Mouse (Mus musculus): ENCODE results near the gene Cers1. TPM values are rescaled to one million over a fixed set of nuclear protein-coding genes. Genes with fewer than 3 reads are reported as not detected.
A peak's percentile ranks its signal among the peaks of the same experiment; 100 is the strongest.

Gene Cers1
- polyA plus RNA-seq (2014; fragmentation: Nextera tagmentation; extraction: Ambion mirVana), result 2.7 and 3.6 TPM in 2 replicates

- Histone ChIP-seq H3K4me1 (ENCODE audit: insufficient read depth) (peaks cover 18% of the 10 kb centered on the region), H3K36me3 (ENCODE audit: insufficient read depth) (peaks cover 26% of the 10 kb centered on the region), H3K27me3 (ENCODE audit: insufficient read depth, low read length) (no peaks in the 10 kb centered on the region), H3K4me2 (peak within 1 kb of the TSS; percentile 84), H3K27ac (ENCODE audit: low read depth) (peak within 1 kb of the TSS; percentile 24; the same call in 1 of the 2 replicates), H3K9ac (peak within 1 kb of the TSS; percentile 48), H3K9me3 (ENCODE audit: low read depth, low read length) (no peaks in the 10 kb centered on the region), H3K4me3 (ENCODE audit: low read depth, low read length) (peak within 1 kb of the TSS; percentile 54)
- no peak for TF ChIP-seq CTCF (IDR thresholded peaks at IDR 0.05; ENCODE audit: low read depth)
- 2% methylated on average over 66 of the region's 66 CpGs for WGBS
- peak; percentile 68 for ATAC-seq (ENCODE audit: insufficient read depth)
- peak; percentile 86 for DNase-seq
Observed at GRCm38 (mm10) chr8:70315624-70316510, at the start of gene Cers1. Cers1 (plus strand) TSS chr8:70315775.

- no peak for ATAC-seq (ENCODE audit: insufficient read depth)
- no peak for TF ChIP-seq CTCF (IDR thresholded peaks at IDR 0.05; ENCODE audit: low read depth)
- DNase-seq, result no peak
- Histone ChIP-seq H3K9ac (no peak overlapping the region), H3K4me3 (ENCODE audit: low read depth, low read length) (no peak overlapping the region), H3K4me2 (no peak overlapping the region), H3K27me3 (ENCODE audit: insufficient read depth, low read length) (no peaks in the 10 kb centered on the region), H3K27ac (ENCODE audit: low read depth) (no peak overlapping the region), H3K9me3 (ENCODE audit: low read depth, low read length) (no peaks in the 10 kb centered on the region), H3K4me1 (ENCODE audit: insufficient read depth) (no peaks in the 10 kb centered on the region), H3K36me3 (ENCODE audit: insufficient read depth) (peaks cover 29% of the 10 kb centered on the region)
- 57% methylated on average over 3 of the region's 3 CpGs for WGBS
Observed at GRCm38 (mm10) chr8:70267674-70268073, 47.9 kb upstream of the Cers1 start.

DNA sequence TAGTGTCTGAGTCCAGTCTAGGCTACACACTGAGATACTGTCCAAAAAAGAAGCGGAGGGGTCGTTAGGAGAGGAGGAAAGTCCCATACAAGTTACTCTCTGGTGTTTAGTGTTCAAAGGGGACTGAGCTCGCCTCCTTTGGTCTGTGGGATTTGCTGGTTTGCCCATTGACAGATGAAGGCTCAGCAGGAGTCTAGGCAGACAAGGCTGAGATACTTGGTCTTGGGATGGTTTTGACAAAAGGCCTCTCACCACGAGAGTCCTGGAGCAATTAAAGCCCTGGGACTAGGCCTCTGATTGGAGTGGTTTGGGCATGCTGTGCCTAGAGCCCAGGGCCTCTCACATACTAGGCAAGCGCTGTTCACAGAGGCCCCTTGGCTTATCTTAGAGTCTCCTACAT lies 47.3 kb upstream of the Cers1 start:
- Histone ChIP-seq H3K9ac (no peak overlapping the region), H3K4me3 (ENCODE audit: low read depth, low read length) (no peak overlapping the region), H3K4me2 (no peak overlapping the region), H3K9me3 (ENCODE audit: low read depth, low read length) (no peaks in the 10 kb centered on the region), H3K27ac (ENCODE audit: low read depth) (no peak overlapping the region), H3K36me3 (ENCODE audit: insufficient read depth) (peaks cover 22% of the 10 kb centered on the region), H3K4me1 (ENCODE audit: insufficient read depth) (no peaks in the 10 kb centered on the region), H3K27me3 (ENCODE audit: insufficient read depth, low read length) (no peaks in the 10 kb centered on the region)
- DNase-seq, result no peak
- WGBS, result 66% methylated on average over 5 of the region's 5 CpGs
- no peak for ATAC-seq (ENCODE audit: insufficient read depth)
- TF ChIP-seq CTCF (IDR thresholded peaks at IDR 0.05; ENCODE audit: low read depth), result no peak

- 42% methylated on average over 11 of the region's 11 CpGs for WGBS
- H3K4me1 ChIP-seq (ENCODE audit: insufficient read depth), result no peaks in the 10 kb centered on the region
- no peaks in the 10 kb centered on the region for H3K9me3 ChIP-seq (ENCODE audit: low read depth, low read length)
- H3K36me3 ChIP-seq (ENCODE audit: insufficient read depth), result peaks cover 16% of the 10 kb centered on the region
- peak; percentile 52 for TF ChIP-seq CTCF (IDR thresholded peaks at IDR 0.05; ENCODE audit: low read depth)
- H3K27me3 ChIP-seq (ENCODE audit: insufficient read depth, low read length), result no peaks in the 10 kb centered on the region
- no peak overlapping the region for H3K27ac ChIP-seq (ENCODE audit: low read depth)
- H3K4me2 ChIP-seq, result no peak overlapping the region
- no peak overlapping the region for H3K9ac ChIP-seq
- H3K4me3 ChIP-seq (ENCODE audit: low read depth, low read length), result no peak overlapping the region
- DNase-seq (peak; percentile 34), ATAC-seq (ENCODE audit: insufficient read depth) (no peak)
Observed at GRCm38 (mm10) chr8:70268799-70269565, 46.6 kb upstream of the Cers1 start.

DNA sequence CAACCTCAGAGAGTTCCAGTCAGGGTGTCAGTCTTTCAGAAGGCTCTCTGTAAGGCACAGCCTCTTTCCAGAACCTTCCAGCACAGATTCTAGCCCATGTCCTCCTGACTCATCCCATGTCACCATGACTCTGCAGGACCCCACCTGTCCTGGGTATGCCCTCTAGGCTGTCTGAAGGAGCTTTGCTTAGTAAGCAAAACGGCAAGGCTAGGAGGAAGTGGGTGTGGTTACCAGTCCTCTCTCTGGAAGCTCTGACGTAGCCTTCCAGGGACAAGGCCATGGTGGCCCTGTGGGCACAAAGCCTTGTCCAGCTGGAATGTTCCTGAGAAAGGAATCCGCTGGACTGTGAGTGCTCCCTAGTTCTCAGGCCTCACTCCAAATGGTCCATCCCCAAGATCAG lies 42.6 kb upstream of the Cers1 start:
- peak; percentile 39 for ATAC-seq (ENCODE audit: insufficient read depth)
- no peaks in the 10 kb centered on the region for H3K36me3 ChIP-seq (ENCODE audit: insufficient read depth)
- no peak overlapping the region for H3K9ac ChIP-seq
- H3K4me3 ChIP-seq (ENCODE audit: low read depth, low read length), result no peak overlapping the region
- no peaks in the 10 kb centered on the region for H3K4me1 ChIP-seq (ENCODE audit: insufficient read depth)
- no peak overlapping the region for H3K27ac ChIP-seq (ENCODE audit: low read depth)
- DNase-seq, result peak; percentile 46
- H3K4me2 ChIP-seq, result no peak overlapping the region
- no peaks in the 10 kb centered on the region for H3K27me3 ChIP-seq (ENCODE audit: insufficient read depth, low read length)
- no peaks in the 10 kb centered on the region for H3K9me3 ChIP-seq (ENCODE audit: low read depth, low read length)
- TF ChIP-seq CTCF (IDR thresholded peaks at IDR 0.05; ENCODE audit: low read depth), result no peak
- WGBS, result 41% methylated on average over 3 of the region's 3 CpGs

- no peak for TF ChIP-seq CTCF (IDR thresholded peaks at IDR 0.05; ENCODE audit: low read depth)
- Histone ChIP-seq H3K27me3 (ENCODE audit: insufficient read depth, low read length) (no peaks in the 10 kb centered on the region), H3K4me2 (no peak overlapping the region), H3K9me3 (ENCODE audit: low read depth, low read length) (no peaks in the 10 kb centered on the region), H3K36me3 (ENCODE audit: insufficient read depth) (no peaks in the 10 kb centered on the region), H3K27ac (ENCODE audit: low read depth) (no peak overlapping the region), H3K4me1 (ENCODE audit: insufficient read depth) (no peaks in the 10 kb centered on the region), H3K4me3 (ENCODE audit: low read depth, low read length) (no peak overlapping the region), H3K9ac (no peak overlapping the region)
- no peak for DNase-seq
- no peak for ATAC-seq (ENCODE audit: insufficient read depth)
Observed at GRCm38 (mm10) chr8:70274350-70274749, 41.2 kb upstream of the Cers1 start.

DNA sequence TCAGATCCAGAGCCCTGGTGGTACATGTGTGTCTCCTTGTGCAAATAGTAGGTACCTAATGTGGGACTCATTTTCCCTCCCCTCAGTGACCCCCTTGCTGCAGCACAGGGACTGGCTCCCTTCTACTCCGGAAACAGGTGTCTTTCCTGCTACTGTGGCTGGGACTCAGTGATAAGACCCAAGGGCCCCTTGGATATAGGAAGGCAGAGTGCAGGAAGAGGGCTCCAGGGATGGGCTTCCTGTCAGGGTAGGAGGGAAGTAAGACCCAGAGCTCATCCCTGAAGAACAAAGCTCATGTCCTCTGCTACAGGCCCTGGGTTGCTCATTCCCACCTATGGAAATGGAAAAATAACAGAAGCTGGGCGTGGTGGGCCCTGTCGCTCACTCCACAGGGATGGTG lies 39.1 kb upstream of the Cers1 start:
- Histone ChIP-seq H3K27me3 (ENCODE audit: insufficient read depth, low read length) (no peaks in the 10 kb centered on the region), H3K4me3 (ENCODE audit: low read depth, low read length) (no peak overlapping the region), H3K4me2 (no peak overlapping the region), H3K9me3 (ENCODE audit: low read depth, low read length) (no peaks in the 10 kb centered on the region), H3K27ac (ENCODE audit: low read depth) (0 out of 2 replicates have a peak overlapping the region, but pooled peaks have one; percentile 33), H3K9ac (no peak overlapping the region), H3K4me1 (ENCODE audit: insufficient read depth) (no peaks in the 10 kb centered on the region; the same call in 1 of the 2 replicates), H3K36me3 (ENCODE audit: insufficient read depth) (no peaks in the 10 kb centered on the region)
- peak; percentile 60 for DNase-seq
- 63% methylated on average over 3 of the region's 3 CpGs for WGBS
- ATAC-seq (ENCODE audit: insufficient read depth), result peak; percentile 65
- no peak for TF ChIP-seq CTCF (IDR thresholded peaks at IDR 0.05; ENCODE audit: low read depth)
